Mouse (Mus musculus) stomach, embryonic 14.5 days (tissue): ENCODE measurements around the gene Pawr. TPM values are rescaled to one million over a fixed set of nuclear protein-coding genes. Genes with fewer than 3 reads are reported as not detected.

Experiments used
- ATAC-seq: fragments of 200-750 bp; cut with Nextera tagmentation; 2 replicates; pipeline ENCODE4 v1.8.0; 2017; ENCODE audit warnings: low read depth, moderate TSS enrichment; ENCODE audit not compliant: insufficient number of reproducible peaks, insufficient read depth, low FRiP score
- H3K27ac ChIP-seq: fragments of 300-500 bp; sonication (generic); 2 replicates; pipeline ENCODE4 v1.5.1; 2014; ENCODE audit warnings: mild to moderate bottlenecking, low read length, moderate library complexity, mixed read lengths
- H3K27me3 ChIP-seq: fragments of 300-500 bp; sonication (generic); 2 replicates; pipeline ENCODE4 v1.6.1; 2014; ENCODE audit warnings: low read length, control low read depth, mixed read lengths; ENCODE audit not compliant: control insufficient read depth, insufficient read depth
- H3K36me3 ChIP-seq: fragments of 300-500 bp; sonication (generic); 2 replicates; pipeline ENCODE4 v1.6.1; 2014; ENCODE audit warnings: mild to moderate bottlenecking, control low read depth, low read length, moderate library complexity, mixed read lengths; ENCODE audit not compliant: control insufficient read depth, insufficient read depth
- H3K4me1 ChIP-seq: fragments of 300-500 bp; sonication (generic); 2 replicates; pipeline ENCODE4 v1.6.1; 2014; ENCODE audit warnings: low read length, control low read depth, mixed read lengths; ENCODE audit not compliant: control insufficient read depth, insufficient read depth
- H3K4me2 ChIP-seq: fragments of 300-500 bp; sonication (generic); replicated peaks from 2 replicates; pipeline ENCODE4 v1.6.1; 2014; ENCODE audit warnings: low read depth, low read length, control low read depth
- H3K4me3 ChIP-seq: fragments of 300-500 bp; sonication (generic); 2 replicates; pipeline ENCODE4 v1.5.1; 2014; ENCODE audit warnings: low read depth, low read length, control low read depth
- H3K9ac ChIP-seq: fragments of 300-500 bp; sonication (generic); replicated peaks from 2 replicates; pipeline ENCODE4 v1.6.1; 2014; ENCODE audit warnings: low read depth, mild to moderate bottlenecking, control low read depth, low read length, moderate library complexity, mixed read lengths
- H3K9me3 ChIP-seq: fragments of 300-500 bp; sonication (generic); 2 replicates; pipeline ENCODE4 v1.6.1; 2016; ENCODE audit warnings: low read depth, low read length, control low read depth; ENCODE audit not compliant: control insufficient read depth
- WGBS: fragments of 180-500 bp; shearing (Covaris S2); extraction: QIAGEN DNeasy Blood & Tissue Kit; methylation state at CpG from one replicate; pipeline ENCODE4 v1.1.7; 2014; 5-methylcytosine and 5-hydroxymethylcytosine counted together
- microRNA-seq: library from miRNA; unstranded; fragments of <30 nt; microRNA quantifications from one replicate; pipeline ENCODE4, GENCODE M21; 2016
- polyA plus RNA-seq: library from polyadenylated mRNA; unstranded; fragments of >200 nt; fragmentation: Nextera tagmentation; extraction: Ambion mirVana; gene quantifications from 2 replicates; pipeline ENCODE4 v1.2.1, GENCODE M21; 2014

The Pawr gene
- polyA plus RNA-seq, 1 experiment from 2014 or later, result 13.5 TPM

DNA sequence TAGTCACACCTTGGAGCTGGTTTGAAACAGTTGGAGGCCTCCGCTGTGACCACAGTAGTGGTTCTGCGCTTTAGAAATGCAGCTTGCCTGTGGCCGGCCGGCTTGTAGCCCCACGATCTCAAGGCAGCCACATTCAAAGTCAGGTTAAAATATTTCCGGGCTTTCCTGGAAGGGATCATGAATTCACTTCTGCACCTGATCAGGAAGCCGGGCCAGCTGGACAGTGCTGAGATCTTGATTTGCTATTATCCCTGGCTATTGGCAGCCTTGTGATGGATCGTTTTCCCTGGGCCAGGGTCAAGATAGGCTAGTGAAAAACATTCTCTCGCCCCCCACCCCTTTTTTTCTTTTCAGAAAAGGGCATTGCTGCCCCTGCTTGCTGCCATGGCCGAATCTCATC is 123.3 kb downstream of the Pawr start:
- Histone ChIP-seq H3K27me3 (no peaks in the 10 kb centered on the region), H3K9me3 (no peaks in the 10 kb centered on the region), H3K4me2 (no peak overlapping the region), H3K36me3 (no peaks in the 10 kb centered on the region), H3K4me1 (0 out of 2 replicates have a peak, but pooled peaks cover 3% of the 10 kb centered on the region), H3K9ac (no peak overlapping the region), H3K4me3 (no peak overlapping the region), H3K27ac (peak overlapping the region; percentile 2; the same call in 1 of the 2 replicates)
- no peak for ATAC-seq
- WGBS, result 62% methylated on average over 10 of the region's 10 CpGs

DNA sequence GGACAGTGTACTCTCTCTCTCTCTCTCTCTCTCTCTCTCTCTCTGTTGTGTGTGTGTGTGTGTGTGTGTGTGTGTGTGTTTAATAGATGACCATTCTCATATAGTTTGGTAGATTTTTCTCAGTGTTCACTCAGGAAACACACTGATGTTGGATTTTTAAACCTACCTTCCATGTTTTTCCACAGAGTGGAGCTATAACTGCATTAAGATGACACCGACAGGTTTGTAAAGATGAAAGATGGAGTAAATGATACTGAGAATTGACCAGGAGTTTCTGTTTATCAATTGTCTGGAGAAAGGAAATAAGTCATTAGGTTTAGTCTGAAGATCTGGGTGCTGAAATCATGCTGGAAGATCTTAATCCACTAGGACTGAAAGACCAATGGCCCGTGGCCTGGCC is 124.0 kb downstream of the Pawr start:
- 72% methylated on average over 2 of the region's 2 CpGs for WGBS
- no peaks in the 10 kb centered on the region for H3K36me3 ChIP-seq
- H3K27me3 ChIP-seq, result no peaks in the 10 kb centered on the region
- H3K9ac ChIP-seq, result no peak overlapping the region
- ATAC-seq, result no peak
- H3K27ac ChIP-seq, result no peak overlapping the region
- H3K4me1 ChIP-seq, result 0 out of 2 replicates have a peak, but pooled peaks cover 3% of the 10 kb centered on the region
- H3K9me3 ChIP-seq, result no peaks in the 10 kb centered on the region
- no peak overlapping the region for H3K4me3 ChIP-seq
- H3K4me2 ChIP-seq, result no peak overlapping the region

DNA sequence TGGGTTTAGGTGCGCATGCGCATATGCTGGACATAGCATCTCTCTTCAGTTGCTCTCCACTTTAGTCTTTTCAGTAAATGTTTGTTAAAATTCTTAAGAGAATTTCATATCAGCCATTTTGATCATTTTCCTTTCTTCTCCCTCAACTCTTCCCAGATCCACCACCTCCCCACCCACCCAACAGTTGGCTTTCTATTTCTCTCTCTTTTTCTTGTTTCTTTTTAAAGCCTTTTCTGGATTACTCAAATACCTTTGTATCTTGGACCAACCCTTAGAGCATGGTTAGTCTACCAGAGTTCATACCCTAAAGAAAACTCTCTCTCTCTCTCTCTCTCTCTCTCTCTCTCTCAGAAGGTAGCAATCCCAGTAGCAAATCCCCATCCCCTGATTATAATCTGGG is 125.1 kb downstream of the Pawr start:
- Histone ChIP-seq H3K36me3 (no peaks in the 10 kb centered on the region), H3K9me3 (no peaks in the 10 kb centered on the region), H3K9ac (no peak overlapping the region), H3K27ac (no peak overlapping the region), H3K27me3 (no peaks in the 10 kb centered on the region), H3K4me2 (no peak overlapping the region), H3K4me1 (0 out of 2 replicates have a peak, but pooled peaks cover 3% of the 10 kb centered on the region), H3K4me3 (no peak overlapping the region)
- WGBS, result 100% methylated on average over 2 of the region's 2 CpGs
- ATAC-seq, result no peak

DNA sequence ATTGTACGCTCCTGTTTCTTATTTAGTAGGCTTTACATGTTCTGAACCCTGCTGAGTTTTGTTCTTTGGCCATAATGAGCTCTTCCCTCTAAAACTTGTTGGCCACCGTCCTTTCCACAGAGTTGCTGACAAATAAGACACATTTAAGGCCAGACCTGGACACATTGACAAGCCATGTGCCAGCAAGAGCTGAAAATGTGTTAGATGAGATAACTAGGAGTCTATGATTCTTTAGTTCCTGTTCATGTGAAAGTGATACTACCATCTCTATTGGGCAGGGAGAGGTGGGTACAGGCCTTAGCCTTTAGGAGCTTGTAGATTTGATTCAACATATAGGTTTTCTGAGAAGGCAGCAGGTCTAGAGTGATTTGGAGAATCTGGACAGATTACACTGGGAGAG is 129.9 kb downstream of the Pawr start:
- Histone ChIP-seq H3K9me3 (no peaks in the 10 kb centered on the region), H3K4me3 (no peak overlapping the region), H3K9ac (no peak overlapping the region), H3K4me2 (no peak overlapping the region), H3K27me3 (no peaks in the 10 kb centered on the region), H3K4me1 (peaks cover 3% of the 10 kb centered on the region; the same call in 1 of the 2 replicates), H3K36me3 (no peaks in the 10 kb centered on the region), H3K27ac (no peak overlapping the region)
- WGBS, result 85% methylated on average over 2 of the region's 2 CpGs
- no peak for ATAC-seq

Small RNAs within 50 kb of the gene (microRNA-seq; reads per million reads assigned to microRNA genes)
- not detected for gene Gm25591

Other genes starting within 250 kb of the Pawr start
- gene Ppp1r12a, start 169.9 kb upstream of the Pawr start, polyA plus RNA-seq, result 132 and 140 TPM in 2 replicates